Mouse (Mus musculus): Measurements from ENCODE around the gene Rbx1. TPM values are rescaled to one million over a fixed set of nuclear protein-coding genes. Genes with fewer than 3 reads are reported as not detected.

The Rbx1 gene
- polyA plus RNA-seq, 1 experiment from 2014 or later = 483 TPM

GRCm38 (mm10) chr15:81510621-81511020, 44.5 kb downstream of the Rbx1 start:
- no peaks in the 10 kb centered on the region for H3K27me3 ChIP-seq (ENCODE audit: control insufficient read depth, insufficient read depth, low read length)
- no peak overlapping the region for H3K4me2 ChIP-seq (replicated peaks)
- no peak overlapping the region for H3K27ac ChIP-seq
- peaks cover 5% of the 10 kb centered on the region; the same call in 1 of the 2 replicates for H3K4me1 ChIP-seq (replicated peaks; ENCODE audit: control insufficient read depth, insufficient read depth, low read length)
- H3K9me3 ChIP-seq (ENCODE audit: control insufficient read depth, low read length) = no peaks in the 10 kb centered on the region
- H3K36me3 ChIP-seq (replicated peaks; ENCODE audit: control insufficient read depth, insufficient read depth) = no peaks in the 10 kb centered on the region
- no peak overlapping the region for H3K9ac ChIP-seq
- 81% methylated on average over 3 of the region's 4 CpGs for WGBS
- ATAC-seq (ENCODE audit: low FRiP score) = no peak
- no peak overlapping the region for H3K4me3 ChIP-seq (replicated peaks; ENCODE audit: low read length)
- no peak for DNase-seq (ENCODE audit: low spot score)

GRCm38 (mm10) chr15:81511601-81512261, 45.6 kb downstream of the Rbx1 start:
- 59% methylated on average over 21 of the region's 21 CpGs for WGBS
- DNase-seq (ENCODE audit: low spot score) (no peak), ATAC-seq (ENCODE audit: low FRiP score) (no peak)
- H3K4me2 ChIP-seq (replicated peaks) = 0 out of 2 replicates have a peak overlapping the region, but pooled peaks have one; percentile 22
- H3K27me3 ChIP-seq (ENCODE audit: control insufficient read depth, insufficient read depth, low read length) = no peaks in the 10 kb centered on the region
- H3K4me3 ChIP-seq (replicated peaks; ENCODE audit: low read length) = no peak overlapping the region
- no peaks in the 10 kb centered on the region for H3K9me3 ChIP-seq (ENCODE audit: control insufficient read depth, low read length)
- H3K9ac ChIP-seq = no peak overlapping the region
- peaks cover 5% of the 10 kb centered on the region; the same call in 1 of the 2 replicates for H3K4me1 ChIP-seq (replicated peaks; ENCODE audit: control insufficient read depth, insufficient read depth, low read length)
- H3K27ac ChIP-seq = no peak overlapping the region
- H3K36me3 ChIP-seq (replicated peaks; ENCODE audit: control insufficient read depth, insufficient read depth) = no peaks in the 10 kb centered on the region

GRCm38 (mm10) chr15:81514111-81514971, 48.2 kb downstream of the Rbx1 start:
- Histone ChIP-seq H3K4me3 (replicated peaks; ENCODE audit: low read length) (peak overlapping the region; percentile 22), H3K36me3 (replicated peaks; ENCODE audit: control insufficient read depth, insufficient read depth) (no peaks in the 10 kb centered on the region), H3K27ac (no peak overlapping the region), H3K9me3 (ENCODE audit: control insufficient read depth, low read length) (no peaks in the 10 kb centered on the region), H3K27me3 (ENCODE audit: control insufficient read depth, insufficient read depth, low read length) (no peaks in the 10 kb centered on the region), H3K4me2 (replicated peaks) (peak overlapping the region; percentile 51), H3K4me1 (replicated peaks; ENCODE audit: control insufficient read depth, insufficient read depth, low read length) (peaks cover 5% of the 10 kb centered on the region; the same call in 1 of the 2 replicates), H3K9ac (peak overlapping the region; percentile 49)
- no peak for DNase-seq (ENCODE audit: low spot score)
- ATAC-seq (ENCODE audit: low FRiP score) = no peak
- 13% methylated on average over 17 of the region's 18 CpGs for WGBS

- H3K4me1 ChIP-seq (replicated peaks; ENCODE audit: control insufficient read depth, insufficient read depth, low read length) = peaks cover 5% of the 10 kb centered on the region; the same call in 1 of the 2 replicates
- no peak for DNase-seq (ENCODE audit: low spot score)
- WGBS = 81% methylated on average over 3 of the region's 3 CpGs
These were observed 49.1 kb downstream of the Rbx1 start for GRCm38 (mm10) chr15:81515221-81515620.

GRCm38 (mm10) chr15:81518031-81518430, 51.9 kb downstream of the Rbx1 start:
- Histone ChIP-seq H3K27me3 (ENCODE audit: control insufficient read depth, insufficient read depth, low read length) (peaks cover 5% of the 10 kb centered on the region; the same call in 1 of the 2 replicates), H3K36me3 (replicated peaks; ENCODE audit: control insufficient read depth, insufficient read depth) (no peaks in the 10 kb centered on the region), H3K4me3 (replicated peaks; ENCODE audit: low read length) (no peak overlapping the region), H3K9ac (no peak overlapping the region), H3K27ac (no peak overlapping the region), H3K4me1 (replicated peaks; ENCODE audit: control insufficient read depth, insufficient read depth, low read length) (peaks cover 9% of the 10 kb centered on the region; the same call in 1 of the 2 replicates), H3K4me2 (replicated peaks) (no peak overlapping the region), H3K9me3 (ENCODE audit: control insufficient read depth, low read length) (no peaks in the 10 kb centered on the region)
- ATAC-seq (ENCODE audit: low FRiP score) (no peak), DNase-seq (ENCODE audit: low spot score) (no peak)
- WGBS = 50% methylated on average over 6 of the region's 6 CpGs

More at GRCm38 (mm10) chr15:81515221-81515620, 49.1 kb downstream of the Rbx1 start:
- H3K4me2 ChIP-seq (replicated peaks) = no peak overlapping the region
- H3K9me3 ChIP-seq (ENCODE audit: control insufficient read depth, low read length) = no peaks in the 10 kb centered on the region
- no peak overlapping the region for H3K27ac ChIP-seq
- H3K9ac ChIP-seq = no peak overlapping the region
- H3K4me3 ChIP-seq (replicated peaks; ENCODE audit: low read length) = no peak overlapping the region
- ATAC-seq (ENCODE audit: low FRiP score) = no peak
- no peaks in the 10 kb centered on the region for H3K27me3 ChIP-seq (ENCODE audit: control insufficient read depth, insufficient read depth, low read length)
- no peaks in the 10 kb centered on the region for H3K36me3 ChIP-seq (replicated peaks; ENCODE audit: control insufficient read depth, insufficient read depth)

- H3K27ac ChIP-seq = no peak overlapping the region
- DNase-seq (ENCODE audit: low spot score) (no peak), ATAC-seq (ENCODE audit: low FRiP score) (no peak)
- no peak overlapping the region for H3K4me2 ChIP-seq (replicated peaks)
- H3K27me3 ChIP-seq (ENCODE audit: control insufficient read depth, insufficient read depth, low read length) = peaks cover 5% of the 10 kb centered on the region; the same call in 1 of the 2 replicates
- peaks cover 9% of the 10 kb centered on the region; the same call in 1 of the 2 replicates for H3K4me1 ChIP-seq (replicated peaks; ENCODE audit: control insufficient read depth, insufficient read depth, low read length)
- H3K4me3 ChIP-seq (replicated peaks; ENCODE audit: low read length) = no peak overlapping the region
- WGBS = 85% methylated on average over 5 of the region's 5 CpGs
- no peaks in the 10 kb centered on the region for H3K36me3 ChIP-seq (replicated peaks; ENCODE audit: control insufficient read depth, insufficient read depth)
- no peak overlapping the region for H3K9ac ChIP-seq
- H3K9me3 ChIP-seq (ENCODE audit: control insufficient read depth, low read length) = no peaks in the 10 kb centered on the region
These were observed 52.7 kb downstream of the Rbx1 start for GRCm38 (mm10) chr15:81518761-81519160.

GRCm38 (mm10) chr15:81522036-81522751, 56.1 kb downstream of the Rbx1 start:
- peak overlapping the region; percentile 76 for H3K9ac ChIP-seq
- no peaks in the 10 kb centered on the region for H3K9me3 ChIP-seq (ENCODE audit: control insufficient read depth, low read length)
- peak overlapping the region; percentile 94 for H3K4me2 ChIP-seq (replicated peaks)
- H3K27me3 ChIP-seq (ENCODE audit: control insufficient read depth, insufficient read depth, low read length) = peaks cover 5% of the 10 kb centered on the region; the same call in 1 of the 2 replicates
- no peaks in the 10 kb centered on the region for H3K36me3 ChIP-seq (replicated peaks; ENCODE audit: control insufficient read depth, insufficient read depth)
- WGBS = under 1% methylated on average over 38 of the region's 38 CpGs
- H3K4me3 ChIP-seq (replicated peaks; ENCODE audit: low read length) = peak overlapping the region; percentile 53
- peaks cover 4% of the 10 kb centered on the region; the same call in 1 of the 2 replicates for H3K4me1 ChIP-seq (replicated peaks; ENCODE audit: control insufficient read depth, insufficient read depth, low read length)
- DNase-seq (ENCODE audit: low spot score) (peak; percentile 65), ATAC-seq (ENCODE audit: low FRiP score) (peak; percentile 14; the same call in 1 of the 2 replicates)
- peak overlapping the region; percentile 83 for H3K27ac ChIP-seq

GRCm38 (mm10) chr15:81522761-81523168, 56.7 kb downstream of the Rbx1 start:
- peak overlapping the region; percentile 53 for H3K4me3 ChIP-seq (replicated peaks; ENCODE audit: low read length)
- peaks cover 4% of the 10 kb centered on the region; the same call in 1 of the 2 replicates for H3K4me1 ChIP-seq (replicated peaks; ENCODE audit: control insufficient read depth, insufficient read depth, low read length)
- H3K9ac ChIP-seq = peak overlapping the region; percentile 76
- peak overlapping the region; percentile 83 for H3K27ac ChIP-seq
- peaks cover 5% of the 10 kb centered on the region; the same call in 1 of the 2 replicates for H3K27me3 ChIP-seq (ENCODE audit: control insufficient read depth, insufficient read depth, low read length)
- peak overlapping the region; percentile 94 for H3K4me2 ChIP-seq (replicated peaks)
- DNase-seq (ENCODE audit: low spot score) (no peak), ATAC-seq (ENCODE audit: low FRiP score) (peak; percentile 38)
- 0% methylated on average over 16 of the region's 16 CpGs for WGBS
- no peaks in the 10 kb centered on the region for H3K36me3 ChIP-seq (replicated peaks; ENCODE audit: control insufficient read depth, insufficient read depth)
- no peaks in the 10 kb centered on the region for H3K9me3 ChIP-seq (ENCODE audit: control insufficient read depth, low read length)
